Mouse (Mus musculus): ENCODE results near the gene Card19. TPM values are rescaled to one million over a fixed set of nuclear protein-coding genes. Genes with fewer than 3 reads are reported as not detected.

Card19 gene
- polyA plus RNA-seq, 1 experiment from 2014 or later, result 37.9 TPM

- H3K36me3 ChIP-seq, result no peaks in the 10 kb centered on the region
- H3K27me3 ChIP-seq, result peaks cover 30% of the 10 kb centered on the region
- no peaks in the 10 kb centered on the region for H3K9me3 ChIP-seq
- H3K4me1 ChIP-seq (replicated peaks), result peaks cover 13% of the 10 kb centered on the region
- H3K27ac ChIP-seq (replicated peaks), result no peak overlapping the region
- ATAC-seq (ENCODE audit: low FRiP score, low read depth), result no peak
- no peak overlapping the region for H3K4me2 ChIP-seq
- WGBS, result 68% methylated on average over 2 of the region's 2 CpGs
- no peak overlapping the region for H3K9ac ChIP-seq
- H3K4me3 ChIP-seq, result no peak overlapping the region
Measured at GRCm38 (mm10) chr13:49246626-49247025, 30.8 kb upstream of the Card19 start.

DNA sequence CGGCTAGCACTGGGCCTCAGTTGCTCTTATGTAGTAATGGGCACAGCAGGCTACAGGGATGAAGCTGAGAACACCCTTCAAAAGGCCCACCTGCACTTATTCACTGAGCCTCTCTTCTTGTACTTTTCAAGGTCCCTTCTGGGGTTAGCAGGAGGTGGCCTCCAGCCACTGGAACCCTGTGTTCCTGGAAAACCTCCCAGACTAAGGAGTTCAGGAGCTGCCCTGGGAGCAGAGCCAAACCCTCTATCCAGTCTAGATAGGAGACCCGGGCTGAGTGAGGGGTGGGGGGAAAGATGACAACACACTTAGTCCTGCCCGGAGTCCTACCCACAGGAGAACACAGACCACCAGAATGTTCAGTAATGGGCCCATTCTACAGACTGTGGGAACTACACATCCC, 30.2 kb upstream of the Card19 start:
- H3K4me3 ChIP-seq, result no peak overlapping the region
- H3K27ac ChIP-seq (replicated peaks), result no peak overlapping the region
- WGBS, result 72% methylated on average over 3 of the region's 3 CpGs
- no peak overlapping the region for H3K9ac ChIP-seq
- peaks cover 13% of the 10 kb centered on the region for H3K4me1 ChIP-seq (replicated peaks)
- H3K4me2 ChIP-seq, result no peak overlapping the region
- no peaks in the 10 kb centered on the region for H3K36me3 ChIP-seq
- ATAC-seq (ENCODE audit: low FRiP score, low read depth), result no peak
- no peaks in the 10 kb centered on the region for H3K9me3 ChIP-seq
- peaks cover 30% of the 10 kb centered on the region for H3K27me3 ChIP-seq

- Histone ChIP-seq H3K4me3 (no peak overlapping the region), H3K27ac (replicated peaks) (no peak overlapping the region), H3K27me3 (peaks cover 30% of the 10 kb centered on the region), H3K36me3 (no peaks in the 10 kb centered on the region), H3K9me3 (no peaks in the 10 kb centered on the region), H3K4me2 (no peak overlapping the region), H3K4me1 (replicated peaks) (peaks cover 13% of the 10 kb centered on the region), H3K9ac (no peak overlapping the region)
- whole genome bisulfite sequencing, result 62% methylated on average over 4 of the region's 4 CpGs
- no peak for ATAC-seq (ENCODE audit: low FRiP score, low read depth)
Measured at GRCm38 (mm10) chr13:49245251-49245650, 29.4 kb upstream of the Card19 start.

DNA sequence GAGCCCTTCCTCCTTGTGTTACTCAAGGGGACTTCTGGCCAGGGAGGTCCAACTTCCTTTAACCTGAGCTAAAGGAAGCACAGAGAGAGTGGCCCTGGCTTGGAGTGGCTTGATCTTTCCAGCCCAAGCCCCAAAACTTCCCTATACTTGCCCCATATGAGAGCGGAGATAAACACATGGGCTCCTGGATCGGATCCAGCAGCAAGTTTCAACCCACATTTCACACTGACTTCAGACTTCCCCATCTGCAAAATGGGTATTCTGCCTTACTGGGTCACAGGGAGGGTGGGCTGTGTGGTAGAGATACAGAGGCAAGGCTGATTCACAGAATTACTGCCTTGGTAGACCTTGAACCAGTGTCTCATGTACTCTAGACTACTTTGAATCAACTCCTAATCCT, 27.7 kb upstream of the Card19 start:
- Histone ChIP-seq H3K4me2 (no peak overlapping the region), H3K36me3 (no peaks in the 10 kb centered on the region), H3K27me3 (peaks cover 24% of the 10 kb centered on the region), H3K9ac (no peak overlapping the region), H3K4me3 (no peak overlapping the region), H3K4me1 (replicated peaks) (peaks cover 12% of the 10 kb centered on the region), H3K9me3 (no peaks in the 10 kb centered on the region), H3K27ac (replicated peaks) (no peak overlapping the region)
- no peak for ATAC-seq (ENCODE audit: low FRiP score, low read depth)
- 96% methylated on average over 2 of the region's 2 CpGs for WGBS

- WGBS, result 73% methylated on average over 9 of the region's 9 CpGs
- peaks cover 14% of the 10 kb centered on the region for H3K27me3 ChIP-seq
- ATAC-seq (ENCODE audit: low FRiP score, low read depth), result no peak
- H3K9ac ChIP-seq, result no peak overlapping the region
- H3K4me1 ChIP-seq (replicated peaks), result peaks cover 2% of the 10 kb centered on the region
- no peak overlapping the region for H3K4me2 ChIP-seq
- no peaks in the 10 kb centered on the region for H3K36me3 ChIP-seq
- H3K27ac ChIP-seq (replicated peaks), result no peak overlapping the region
- no peaks in the 10 kb centered on the region for H3K9me3 ChIP-seq
- no peak overlapping the region for H3K4me3 ChIP-seq
Measured at GRCm38 (mm10) chr13:49242321-49243065, 26.7 kb upstream of the Card19 start.

- H3K36me3 ChIP-seq, result no peaks in the 10 kb centered on the region
- no peak overlapping the region for H3K27ac ChIP-seq (replicated peaks)
- no peak for ATAC-seq (ENCODE audit: low FRiP score, low read depth)
- H3K9me3 ChIP-seq, result no peaks in the 10 kb centered on the region
- no peak overlapping the region for H3K9ac ChIP-seq
- H3K27me3 ChIP-seq, result no peaks in the 10 kb centered on the region
- WGBS, result 95% methylated on average over 8 of the region's 8 CpGs
- H3K4me1 ChIP-seq (replicated peaks), result no peaks in the 10 kb centered on the region
- H3K4me3 ChIP-seq, result no peak overlapping the region
- no peak overlapping the region for H3K4me2 ChIP-seq
Measured at GRCm38 (mm10) chr13:49238737-49239136, 22.9 kb upstream of the Card19 start.

DNA sequence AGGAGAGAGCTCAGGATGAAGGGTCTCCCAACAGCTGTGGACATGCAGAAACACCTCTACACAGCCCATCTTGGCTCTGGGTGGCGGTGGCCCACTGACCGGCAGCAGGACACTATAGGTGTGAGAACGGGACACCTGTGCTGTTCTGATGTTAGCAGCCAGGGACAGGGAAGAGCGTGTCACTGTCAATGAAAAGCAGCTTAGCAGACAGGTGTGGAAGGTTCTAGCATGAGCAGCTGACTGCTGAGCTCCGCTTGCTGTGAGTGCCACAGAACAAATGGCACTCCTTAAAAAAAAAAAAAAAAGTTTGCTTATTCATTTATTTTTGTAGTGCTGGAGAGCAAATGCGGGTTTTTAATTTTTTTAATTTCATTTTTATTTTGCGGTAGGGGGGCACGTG, 21.8 kb upstream of the Card19 start:
- Histone ChIP-seq H3K27me3 (no peaks in the 10 kb centered on the region), H3K36me3 (no peaks in the 10 kb centered on the region), H3K4me2 (no peak overlapping the region), H3K4me3 (no peak overlapping the region), H3K9ac (no peak overlapping the region), H3K9me3 (no peaks in the 10 kb centered on the region), H3K4me1 (replicated peaks) (no peaks in the 10 kb centered on the region), H3K27ac (replicated peaks) (no peak overlapping the region)
- WGBS, result 92% methylated on average over 8 of the region's 8 CpGs
- ATAC-seq (ENCODE audit: low FRiP score, low read depth), result no peak

DNA sequence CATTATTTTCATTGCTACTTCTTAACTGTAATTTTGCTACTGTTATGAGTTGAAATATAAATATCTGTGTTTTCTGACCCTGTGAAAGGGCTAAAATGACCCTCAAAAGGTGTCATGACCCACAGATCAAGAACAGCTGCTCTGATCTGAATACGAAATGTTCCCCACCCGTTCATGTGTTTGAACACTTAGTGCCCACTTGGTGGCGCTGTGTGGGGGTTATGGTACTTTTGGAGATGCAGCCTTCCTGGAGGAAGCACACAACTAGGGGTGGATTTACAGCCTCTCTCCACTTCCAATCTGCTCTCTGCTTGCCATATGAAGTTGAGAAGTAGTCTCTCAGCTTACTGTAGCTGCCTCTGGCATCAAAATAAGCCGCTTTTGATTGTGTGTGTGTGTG, 18.9 kb upstream of the Card19 start:
- H3K9me3 ChIP-seq, result no peaks in the 10 kb centered on the region
- ATAC-seq (ENCODE audit: low FRiP score, low read depth), result no peak
- no peak overlapping the region for H3K4me3 ChIP-seq
- 94% methylated on average over 4 of the region's 4 CpGs for WGBS
- H3K27me3 ChIP-seq, result no peaks in the 10 kb centered on the region
- no peaks in the 10 kb centered on the region for H3K4me1 ChIP-seq (replicated peaks)
- H3K9ac ChIP-seq, result no peak overlapping the region
- no peak overlapping the region for H3K4me2 ChIP-seq
- no peak overlapping the region for H3K27ac ChIP-seq (replicated peaks)
- H3K36me3 ChIP-seq, result no peaks in the 10 kb centered on the region

DNA sequence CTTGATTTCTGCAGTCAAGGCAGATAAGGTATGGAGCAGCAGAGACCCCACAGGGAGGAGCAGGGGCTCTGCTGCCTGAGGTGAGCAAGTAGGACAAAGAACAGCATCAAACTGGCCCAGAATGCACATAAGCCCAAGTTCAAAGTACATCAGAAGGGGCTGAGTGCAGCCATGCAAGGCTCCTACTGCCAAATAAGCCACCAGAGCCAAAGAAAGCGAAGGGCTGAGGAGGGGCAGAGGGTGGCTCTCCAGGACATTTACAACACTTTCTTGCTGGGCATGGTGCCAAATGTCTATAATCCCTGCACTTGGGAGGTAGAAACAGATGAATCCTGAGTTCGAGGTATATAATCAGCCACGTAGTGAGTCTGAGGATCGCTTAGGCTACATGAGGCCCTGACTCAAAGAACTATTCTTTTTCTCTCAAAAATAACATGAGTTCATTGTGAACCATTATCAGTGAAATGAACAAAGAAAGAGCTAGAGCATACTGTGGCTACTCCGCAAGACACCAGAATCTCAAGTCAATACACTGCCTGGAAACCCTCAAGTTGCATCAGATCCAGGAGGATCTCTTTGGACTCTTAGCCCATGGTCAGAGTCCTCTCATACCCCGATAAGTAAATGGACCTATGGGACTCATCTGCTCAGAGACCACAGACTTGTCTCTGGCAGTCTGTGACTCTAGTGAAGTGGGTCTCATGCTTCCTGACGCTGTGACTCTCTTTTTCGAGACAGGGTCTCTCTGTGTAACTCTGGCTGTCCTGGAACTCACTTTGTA, 18.1 kb upstream of the Card19 start:
- H3K4me1 ChIP-seq (replicated peaks), result no peaks in the 10 kb centered on the region
- H3K36me3 ChIP-seq, result no peaks in the 10 kb centered on the region
- H3K27ac ChIP-seq (replicated peaks), result no peak overlapping the region
- H3K9me3 ChIP-seq, result no peaks in the 10 kb centered on the region
- no peak overlapping the region for H3K4me2 ChIP-seq
- no peaks in the 10 kb centered on the region for H3K27me3 ChIP-seq
- H3K9ac ChIP-seq, result no peak overlapping the region
- WGBS, result 87% methylated on average over 8 of the region's 8 CpGs
- H3K4me3 ChIP-seq, result no peak overlapping the region
- ATAC-seq (ENCODE audit: low FRiP score, low read depth), result no peak

- no peaks in the 10 kb centered on the region for H3K4me1 ChIP-seq (replicated peaks)
- no peak overlapping the region for H3K4me2 ChIP-seq
- H3K9ac ChIP-seq, result no peak overlapping the region
- H3K27me3 ChIP-seq, result 0 out of 2 replicates have a peak, but pooled peaks cover 6% of the 10 kb centered on the region
- H3K36me3 ChIP-seq, result no peaks in the 10 kb centered on the region
- H3K27ac ChIP-seq (replicated peaks), result no peak overlapping the region
- H3K4me3 ChIP-seq, result no peak overlapping the region
- WGBS, result 27% methylated on average over 4 of the region's 4 CpGs
- no peak for ATAC-seq (ENCODE audit: low FRiP score, low read depth)
- no peaks in the 10 kb centered on the region for H3K9me3 ChIP-seq
Measured at GRCm38 (mm10) chr13:49225633-49226032, 9.8 kb upstream of the Card19 start.

DNA sequence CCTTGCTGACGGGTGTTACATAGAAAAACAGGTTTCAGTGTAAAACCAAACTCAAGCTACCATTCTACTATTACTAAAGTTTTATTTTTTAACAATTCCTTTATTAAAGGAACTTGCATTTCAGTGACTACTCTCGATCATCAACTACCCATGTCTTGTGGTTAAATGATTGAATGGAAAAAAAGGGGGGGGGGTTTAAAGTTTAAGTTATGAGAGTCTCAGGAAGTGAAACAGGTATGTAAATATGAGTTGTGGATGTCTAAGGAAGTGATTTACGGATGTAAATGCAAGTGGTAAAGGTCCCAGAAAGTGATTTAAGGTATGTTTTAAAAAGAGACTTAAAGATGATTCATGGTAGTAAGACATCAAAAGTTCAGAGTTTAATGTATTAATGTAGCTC, 9.3 kb upstream of the Card19 start:
- H3K27me3 ChIP-seq, result 0 out of 2 replicates have a peak, but pooled peaks cover 6% of the 10 kb centered on the region
- WGBS, result 64% methylated on average over 3 of the region's 3 CpGs
- no peak overlapping the region for H3K4me2 ChIP-seq
- H3K9me3 ChIP-seq, result no peaks in the 10 kb centered on the region
- H3K4me1 ChIP-seq (replicated peaks), result no peaks in the 10 kb centered on the region
- no peak overlapping the region for H3K9ac ChIP-seq
- no peak overlapping the region for H3K27ac ChIP-seq (replicated peaks)
- no peak overlapping the region for H3K4me3 ChIP-seq
- no peak for ATAC-seq (ENCODE audit: low FRiP score, low read depth)
- H3K36me3 ChIP-seq, result no peaks in the 10 kb centered on the region

DNA sequence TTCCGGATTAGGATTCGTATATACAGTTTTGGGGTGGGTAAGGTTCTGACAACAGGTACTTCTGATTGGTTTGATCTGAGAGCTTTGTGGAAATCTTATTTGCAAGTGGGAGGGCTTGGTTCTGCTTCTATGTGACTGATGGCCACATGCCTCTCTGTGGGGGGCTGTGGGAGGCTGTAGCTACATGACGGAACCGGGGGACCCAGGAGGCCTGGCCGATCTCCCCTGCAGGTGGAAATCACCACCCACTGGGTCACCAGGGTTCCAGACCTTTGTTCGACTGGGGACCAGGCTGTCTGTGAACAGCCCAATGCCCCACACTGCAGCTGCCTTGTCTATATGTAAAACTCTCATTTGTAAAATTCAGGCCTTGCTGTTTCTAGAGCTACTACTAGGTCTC, 8.9 kb upstream of the Card19 start:
- Histone ChIP-seq H3K27ac (replicated peaks) (no peak overlapping the region), H3K27me3 (0 out of 2 replicates have a peak, but pooled peaks cover 6% of the 10 kb centered on the region), H3K4me2 (no peak overlapping the region), H3K9me3 (no peaks in the 10 kb centered on the region), H3K36me3 (no peaks in the 10 kb centered on the region), H3K9ac (no peak overlapping the region), H3K4me3 (no peak overlapping the region), H3K4me1 (replicated peaks) (no peaks in the 10 kb centered on the region)
- no peak for ATAC-seq (ENCODE audit: low FRiP score, low read depth)
- 23% methylated on average over 6 of the region's 6 CpGs for WGBS
